Mouse (Mus musculus) erythroblast, adult 5-6 weeks (primary cell): ENCODE data around the gene Numbl. TPM values are rescaled to one million over a fixed set of nuclear protein-coding genes. Genes with fewer than 3 reads are reported as not detected.
"Not testable (repeated sequence)": the region's sequence is repeated elsewhere in the genome, so short reads cannot be mapped to it uniquely, and the experiment has no call there.

Source experiments
- ATAC-seq: replicated peaks from 2 replicates; pipeline ENCODE4 v1.8.0; 2016; ENCODE audit warnings: moderate number of reproducible peaks, mild to moderate bottlenecking, moderate TSS enrichment, inconsistent platforms; ENCODE audit not compliant: poor library complexity, low FRiP score, severe bottlenecking
- total RNA-seq, 2 experiments: library from RNA; stranded (forward) in 1 of 2; stranded (reverse) in 1 of 2; fragments of 150-400 nt in 1 of 2; fragments of 200-764, 138-1000 nt in 1 of 2; gene quantifications; 2 replicates each; pipeline versions ENCODE4 v1.2.3 to v1.2.4; 2015 to 2017; ENCODE audit warnings: low replicate concordance in 2 of 2

Numbl gene
- total RNA-seq (2015; ENCODE audit: low replicate concordance) (0.42 and 0.58 TPM in 2 replicates), total RNA-seq (2017; ENCODE audit: low replicate concordance) (0.17 and 1.5 TPM in 2 replicates)

DNA sequence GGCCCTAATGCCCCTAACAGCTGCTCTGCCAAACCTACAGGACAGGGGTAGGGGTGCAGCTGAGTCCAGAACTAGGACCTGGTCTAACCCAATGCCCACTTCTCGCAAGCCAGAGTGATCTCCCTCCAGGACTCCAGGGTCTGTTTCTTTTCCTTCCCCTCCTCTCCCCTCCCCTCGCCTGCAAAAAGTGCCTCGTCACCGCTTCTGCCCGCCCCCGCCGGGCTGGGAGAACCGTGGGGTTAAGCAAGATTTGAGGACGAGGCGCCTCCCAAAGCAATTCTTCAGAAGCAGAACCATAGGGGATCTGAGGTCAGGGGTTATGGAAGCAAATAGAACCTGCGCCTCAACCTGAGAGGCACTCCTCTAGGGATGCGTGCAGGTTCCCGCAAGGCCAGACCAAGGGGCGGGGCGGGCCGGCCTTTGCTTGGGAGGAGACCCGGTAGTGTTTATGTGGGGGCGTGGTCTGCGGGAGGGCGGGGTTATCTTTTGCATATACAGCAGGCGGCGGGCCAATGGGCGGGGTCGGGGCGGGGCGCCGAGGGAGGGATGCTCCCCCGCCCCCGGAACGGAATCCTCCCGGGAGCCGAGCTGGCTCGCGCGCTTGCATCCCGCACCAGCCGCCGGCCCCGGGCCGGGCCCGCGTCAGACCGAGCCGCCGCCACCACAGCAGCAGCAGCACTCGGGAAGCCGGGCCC is at the start of gene Numbl:
Numbl (plus strand) TSS at position 229 of the 695 bp plus-strand sequence.
- peak; percentile 86 for ATAC-seq

DNA sequence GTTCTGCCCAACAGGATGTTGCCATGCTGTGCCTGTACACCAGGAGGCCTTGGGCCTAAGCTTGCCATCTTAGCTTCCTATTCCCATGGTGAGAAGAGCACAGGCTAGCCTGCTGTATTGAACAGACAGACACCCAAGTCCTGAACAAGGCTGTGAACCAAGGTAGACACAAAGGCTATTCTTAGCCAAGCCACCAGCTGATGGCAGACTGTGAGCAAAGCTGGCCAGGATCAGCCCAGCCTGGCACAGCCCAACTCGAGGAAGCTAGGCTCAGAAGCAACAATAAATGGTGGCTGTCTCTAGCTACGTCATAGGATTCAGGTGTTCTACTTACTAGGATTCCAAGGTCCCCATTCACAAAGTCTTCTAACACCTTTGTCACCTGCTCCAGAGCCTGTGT is 45.6 kb upstream of the Numbl start:
- no peak for ATAC-seq

GRCm38 (mm10) chr7:27218586-27218985 is 39.6 kb upstream of the Numbl start:
- ATAC-seq: no peak

- no peak for ATAC-seq
Measured at GRCm38 (mm10) chr7:27219937-27220336, 38.3 kb upstream of the Numbl start.

GRCm38 (mm10) chr7:27221939-27222338 is 36.3 kb upstream of the Numbl start:
- ATAC-seq: no peak

DNA sequence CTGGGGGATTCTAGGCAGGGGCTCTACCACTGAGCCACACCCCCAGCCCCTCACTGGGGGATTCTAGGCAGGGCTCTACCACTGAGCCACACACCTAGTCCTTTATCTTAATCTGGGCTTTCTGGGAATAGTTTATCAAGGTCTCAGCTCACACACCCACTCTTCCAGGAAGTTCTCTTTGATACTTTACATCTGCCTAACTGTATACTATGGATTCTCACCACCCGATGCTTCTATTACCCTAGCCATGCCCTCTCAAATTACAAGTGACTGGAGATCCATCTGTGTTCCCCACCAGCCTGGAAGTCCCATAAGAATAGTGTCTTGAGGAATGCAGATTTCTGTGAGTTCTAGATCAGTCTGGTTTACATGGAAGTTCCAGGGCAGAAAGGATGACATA is 35.7 kb upstream of the Numbl start:
- ATAC-seq: no peak

GRCm38 (mm10) chr7:27224877-27225575 is 33.2 kb upstream of the Numbl start:
- ATAC-seq: no peak

DNA sequence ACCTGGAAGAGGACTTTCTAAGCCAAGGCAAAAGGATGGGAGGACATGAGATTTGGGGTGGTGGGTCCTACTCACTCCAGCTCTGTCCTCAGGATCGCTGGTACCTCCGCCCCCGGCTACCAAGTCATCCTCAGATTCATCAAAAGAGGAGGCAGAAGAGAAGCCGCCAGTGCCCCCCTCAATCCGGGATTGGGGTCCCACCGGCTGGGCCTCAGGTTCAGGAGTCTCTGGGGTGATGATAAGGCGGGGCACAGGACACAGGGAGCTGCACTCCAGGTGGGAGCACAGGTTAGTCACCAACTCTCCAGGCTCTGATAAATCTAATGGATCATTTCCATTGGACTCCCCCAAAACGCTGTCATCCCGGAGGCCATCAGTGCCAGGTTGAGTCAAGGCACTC is 31.0 kb upstream of the Numbl start:
- ATAC-seq: no peak

- ATAC-seq: no peak
Measured at GRCm38 (mm10) chr7:27227676-27228075, 30.6 kb upstream of the Numbl start.

- peak; percentile 88 for ATAC-seq
Measured at GRCm38 (mm10) chr7:27228281-27228821, 29.9 kb upstream of the Numbl start, which contains the start of gene Itpkc. Gene Itpkc (minus strand): TSS chr7:27228661.

DNA sequence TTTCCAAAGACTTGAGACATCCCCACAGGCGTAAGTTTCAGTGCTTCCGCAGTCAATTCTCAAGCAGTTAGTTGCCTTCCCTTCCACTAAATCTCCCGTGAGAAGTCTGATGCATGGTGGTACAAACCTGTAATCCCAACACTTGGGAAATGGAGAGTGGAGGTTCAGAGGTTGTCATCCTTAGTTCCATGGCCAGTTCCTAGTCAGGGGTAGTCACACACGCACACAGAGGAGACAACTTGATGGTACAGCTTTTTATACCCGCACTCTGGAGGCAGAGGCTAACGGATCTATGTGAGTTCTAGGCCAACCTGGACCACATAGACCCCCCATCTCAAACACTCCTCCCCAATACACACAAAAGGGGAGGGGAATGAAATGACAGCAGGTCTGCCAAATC is 29.4 kb upstream of the Numbl start:
- peak; percentile 26 for ATAC-seq

GRCm38 (mm10) chr7:27230781-27231180 is 27.5 kb upstream of the Numbl start:
- ATAC-seq: no peak

GRCm38 (mm10) chr7:27231693-27232331 is 26.4 kb upstream of the Numbl start:
- ATAC-seq: no peak

- ATAC-seq: peak; percentile 93
Measured at GRCm38 (mm10) chr7:27232781-27233281, 25.4 kb upstream of the Numbl start, which contains the start of gene Coq8b. Gene Coq8b (plus strand): TSS chr7:27233023.

DNA sequence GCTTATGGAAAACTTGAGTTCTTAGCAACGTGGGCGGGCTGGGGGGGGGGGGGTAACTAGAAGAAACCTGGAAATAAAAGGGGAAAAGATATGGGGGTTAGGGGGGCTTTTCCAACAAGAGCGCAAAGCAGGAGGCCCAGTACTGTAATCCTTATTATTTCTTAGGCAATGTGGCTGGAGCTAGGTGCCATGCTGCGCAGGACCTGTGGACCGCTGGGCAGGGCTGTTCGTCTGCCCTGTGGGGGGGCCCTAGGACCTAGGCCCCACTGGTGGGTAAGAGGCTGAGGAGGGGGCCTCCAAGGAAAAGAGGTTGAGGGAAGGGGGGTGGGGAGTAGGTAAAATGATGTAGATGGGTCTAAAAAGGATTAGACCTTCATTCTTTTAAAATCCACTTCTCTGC is 24.9 kb upstream of the Numbl start:
- ATAC-seq: no peak

- ATAC-seq: no peak
Measured at GRCm38 (mm10) chr7:27235726-27236125, 22.5 kb upstream of the Numbl start.

DNA sequence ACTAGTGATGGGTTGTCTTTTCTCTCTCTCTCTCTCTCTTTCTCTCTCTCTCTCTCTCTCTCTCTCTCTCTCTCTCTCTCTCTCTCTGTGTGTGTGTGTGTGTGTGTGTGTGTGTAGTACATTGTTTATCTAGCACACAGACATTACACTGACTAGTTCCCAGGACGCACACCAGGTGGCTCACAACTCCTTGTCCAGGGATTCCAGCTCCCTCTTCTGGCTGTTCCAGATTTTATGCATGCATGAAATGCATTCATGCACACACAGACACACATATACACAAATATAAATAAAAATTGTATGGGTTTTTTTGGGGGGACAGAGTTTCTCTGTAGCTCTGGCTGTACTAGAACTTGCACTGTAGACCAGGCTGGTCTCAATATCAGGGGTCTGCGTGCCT is 20.7 kb upstream of the Numbl start:
- ATAC-seq: no peak

GRCm38 (mm10) chr7:27238568-27238967 is 19.7 kb upstream of the Numbl start:
- ATAC-seq: no peak

GRCm38 (mm10) chr7:27243211-27243610 is 15.0 kb upstream of the Numbl start:
- ATAC-seq: no peak

GRCm38 (mm10) chr7:27244088-27244487 is 14.1 kb upstream of the Numbl start:
- not testable (repeated sequence) for ATAC-seq
